Mouse (Mus musculus): ENCODE results near the gene Tekt3.

DNA sequence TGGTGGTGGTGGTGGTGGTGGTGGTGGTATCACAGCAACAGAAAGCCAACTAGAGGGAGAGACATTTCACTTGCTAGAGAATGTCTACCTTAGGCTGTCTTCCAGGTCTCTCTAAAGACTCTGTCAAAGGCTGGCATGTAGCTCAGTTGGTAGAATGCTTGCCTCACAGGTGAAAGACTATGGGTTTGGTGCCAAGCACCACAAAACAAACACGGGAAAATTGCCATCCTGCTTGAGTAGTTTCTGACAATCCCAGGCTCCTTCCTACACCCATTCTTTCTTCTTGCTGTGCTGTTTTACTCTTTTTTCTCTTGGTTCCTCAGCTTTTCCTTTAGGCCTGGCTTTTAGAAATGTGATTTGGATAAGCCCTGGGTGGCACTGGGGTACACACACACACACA, 5.1 kb downstream of the Tekt3 start:
- TF ChIP-seq GATA2 (IDR thresholded peaks at IDR 0.05; ENCODE audit: borderline replicate concordance, low read depth, low read length) (no peak), CTCF (IDR thresholded peaks at IDR 0.05; ENCODE audit: low read depth, low read length) (no peak), GATA1 (IDR thresholded peaks at IDR 0.05; ENCODE audit: borderline replicate concordance, low read length) (no peak)

Data from G1E (cell line).